Comparison of ENCODE assay signal across 21 mouse cellular contexts in genomic region chr11:75994357-75994756, GRCm38 (mm10). TPM values are rescaled to one million over a fixed set of nuclear protein-coding genes. Genes with fewer than 3 reads are reported as not detected.
"Had no signal": no experiment of that assay in that cellular context is flagged by ENCODE, and none has a peak within 500 bp of the region (broad histone marks: within the 10 kb centered on the region; RNA-seq: fewer than 3 reads in every experiment).

No protein-coding gene starts in this region.

- DNase-seq: kidney, postnatal 10 days; layer of hippocampus, postnatal 36 days; liver, embryonic 13.5 days; lung, adult 2 months; lung, postnatal 14 days; lung, postnatal 4 days; midbrain, embryonic 14.5 days; right cerebral cortex, adult 18-20 months; right cerebral cortex, postnatal 14 days; right cerebral cortex, postnatal 4 days; thymus, postnatal 25 days had no signal

- H3K9ac ChIP-seq: kidney, embryonic 15.5 days; liver, embryonic 13.5 days; neural tube, embryonic 13.5 days had no signal

- H3K36me3 ChIP-seq: kidney, embryonic 15.5 days; liver, embryonic 13.5 days; neural tube, embryonic 13.5 days had no signal

- H3K27me3 ChIP-seq: kidney, embryonic 15.5 days; neural tube, embryonic 13.5 days had no signal

- H3K27ac ChIP-seq: kidney, embryonic 15.5 days; left cerebral cortex, adult 2 months; liver, embryonic 13.5 days; neural tube, embryonic 13.5 days; stomach, postnatal 0 days had no signal

- H3K4me1 ChIP-seq: liver, embryonic 13.5 days had no signal

- H3K9me3 ChIP-seq: kidney, embryonic 15.5 days; liver, embryonic 13.5 days; neural tube, embryonic 13.5 days had no signal

- H3K4me2 ChIP-seq: kidney, embryonic 15.5 days; liver, embryonic 13.5 days; midbrain, embryonic 11.5 days; neural tube, embryonic 13.5 days had no signal

- H3K4me3 ChIP-seq: kidney, embryonic 15.5 days; left cerebral cortex, adult 2 months; liver, embryonic 13.5 days; neural tube, embryonic 13.5 days had no signal

RNA-seq across cellular contexts. Expression of gene 1700016K19Rik, which starts 5.4 kb away (rescaled TPM):
- total RNA-seq: liver, adult 2 months; megakaryocyte progenitor cell, adult 5-6 weeks; megakaryocyte-erythroid progenitor cell, adult 5-6 weeks; neutrophil, adult 5-6 weeks had no signal
- polyA plus RNA-seq: liver, embryonic 13.5 days; liver, embryonic 16.5 days; midbrain, embryonic 11.5 days had no signal
